Mouse (Mus musculus) liver, adult 2 months (tissue): ENCODE data around the gene Pafah2. TPM values are rescaled to one million over a fixed set of nuclear protein-coding genes. Genes with fewer than 3 reads are reported as not detected.

Source experiments
- DNase-seq: peaks from one replicate; pipeline ENCODE4 v3.0.0-alpha.2; 2011; ENCODE audit warnings: low read depth, low spot score; ENCODE audit errors: extremely low read depth
- H3K27ac ChIP-seq: fragments of 200-500 bp; replicated peaks from 2 replicates; pipeline ENCODE4 v1.5.1; 2012; ENCODE audit warnings: low read depth, mild to moderate bottlenecking, control low read depth, inconsistent platforms, low read length; ENCODE audit not compliant: insufficient read depth
- H3K27me3 ChIP-seq: fragments of 200-500 bp; 2 replicates; pipeline ENCODE4 v1.6.1; 2012; ENCODE audit warnings: mild to moderate bottlenecking, moderate library complexity, low read length, inconsistent platforms; ENCODE audit not compliant: control insufficient read depth, insufficient read depth
- H3K36me3 ChIP-seq: fragments of 200-500 bp; 2 replicates; pipeline ENCODE4 v1.6.1; 2012; ENCODE audit warnings: low read length, inconsistent platforms; ENCODE audit not compliant: control insufficient read depth, insufficient read depth
- H3K4me1 ChIP-seq: fragments of 200-500 bp; 2 replicates; pipeline ENCODE4 v1.6.1; 2011; ENCODE audit warnings: low read length; ENCODE audit not compliant: control insufficient read depth, insufficient read depth
- H3K4me3 ChIP-seq: fragments of 200-500 bp; 2 replicates; pipeline ENCODE4 v1.5.1; 2011; ENCODE audit warnings: low read depth, mild to moderate bottlenecking, control low read depth, low read length, moderate library complexity; ENCODE audit not compliant: insufficient read depth
- H3K79me2 ChIP-seq: fragments of 200-500 bp; 2 replicates; pipeline ENCODE4 v1.6.1; 2012; ENCODE audit warnings: inconsistent platforms, mild to moderate bottlenecking, low read length, moderate library complexity; ENCODE audit not compliant: control insufficient read depth, insufficient read depth
- H3K9ac ChIP-seq: fragments of 200-500 bp; 2 replicates; pipeline ENCODE4 v1.6.1; 2012; ENCODE audit warnings: low read depth, mild to moderate bottlenecking, control low read depth, inconsistent platforms, low read length
- CTCF ChIP-seq: fragments of 200-500 bp; IDR thresholded peaks from 2 replicates; pipeline ENCODE4 v1.5.1; 2011; ENCODE audit warnings: low read depth, low read length, control low read depth
- POLR2A ChIP-seq: fragments of 200-500 bp; IDR thresholded peaks from 2 replicates; pipeline ENCODE4 v1.6.1; 2011; ENCODE audit warnings: low read length, control low read depth; ENCODE audit not compliant: insufficient read depth; ENCODE audit errors: extremely low read depth
- WGBS: fragments of 180-500 bp; shearing (Covaris S2); methylation state at CpG from one replicate; pipeline ENCODE4 v1.1.7; 2018; 5-methylcytosine and 5-hydroxymethylcytosine counted together
- polyA plus RNA-seq: library from polyadenylated mRNA; depleted of rRNA; stranded (reverse); fragments of >200 nt; gene quantifications from 2 replicates; pipeline ENCODE4 v1.2.3, GENCODE M21; 2012
- total RNA-seq: library from RNA; depleted of rRNA; stranded (reverse); fragments of >200 nt; gene quantifications from 2 replicates; pipeline ENCODE4 v1.2.3, GENCODE M21; 2014

The Pafah2 gene
- total and polyA plus RNA-seq, 2 experiments: 74.7 to 79.3 TPM

GRCm38 (mm10) chr4:134365280-134365679, 30.8 kb upstream of the Pafah2 start:
- 68% methylated on average over 5 of the region's 5 CpGs for whole genome bisulfite sequencing

GRCm38 (mm10) chr4:134370649-134371221, 25.4 kb upstream of the Pafah2 start:
- H3K27ac ChIP-seq: no peak overlapping the region
- no peak for DNase-seq
- WGBS: 20% methylated on average over 18 of the region's 18 CpGs
- H3K27me3 ChIP-seq: no peaks in the 10 kb centered on the region
- H3K9ac ChIP-seq: no peak overlapping the region
- no peaks in the 10 kb centered on the region for H3K79me2 ChIP-seq
- TF ChIP-seq POLR2A (no peak), CTCF (no peak)
- H3K4me3 ChIP-seq: no peak overlapping the region; the same call in 1 of the 2 replicates
- H3K4me1 ChIP-seq: 0 out of 2 replicates have a peak, but pooled peaks cover 2% of the 10 kb centered on the region
- H3K36me3 ChIP-seq: no peaks in the 10 kb centered on the region

More at GRCm38 (mm10) chr4:134365280-134365679, 30.8 kb upstream of the Pafah2 start:
- H3K4me1 ChIP-seq: no peaks in the 10 kb centered on the region
- no peak overlapping the region for H3K9ac ChIP-seq
- no peaks in the 10 kb centered on the region for H3K27me3 ChIP-seq
- no peak overlapping the region for H3K27ac ChIP-seq
- no peaks in the 10 kb centered on the region for H3K79me2 ChIP-seq
- no peaks in the 10 kb centered on the region for H3K36me3 ChIP-seq
- TF ChIP-seq CTCF: no peak
- TF ChIP-seq POLR2A: no peak
- DNase-seq: no peak
- H3K4me3 ChIP-seq: no peak overlapping the region

- no peaks in the 10 kb centered on the region for H3K79me2 ChIP-seq
- peak overlapping the region; percentile 1; the same call in 1 of the 2 replicates for H3K4me3 ChIP-seq
- TF ChIP-seq POLR2A (no peak), CTCF (no peak)
- H3K27ac ChIP-seq: no peak overlapping the region
- no peaks in the 10 kb centered on the region for H3K27me3 ChIP-seq
- peak overlapping the region; percentile 27; the same call in 1 of the 2 replicates for H3K9ac ChIP-seq
- WGBS: 6% methylated on average over 17 of the region's 17 CpGs
- no peaks in the 10 kb centered on the region for H3K36me3 ChIP-seq
- H3K4me1 ChIP-seq: 0 out of 2 replicates have a peak, but pooled peaks cover 2% of the 10 kb centered on the region
- no peak for DNase-seq
Observed at GRCm38 (mm10) chr4:134371316-134371855, 24.7 kb upstream of the Pafah2 start.

GRCm38 (mm10) chr4:134372294-134372747, 23.8 kb upstream of the Pafah2 start:
- H3K79me2 ChIP-seq: no peaks in the 10 kb centered on the region
- under 1% methylated on average over 16 of the region's 16 CpGs for WGBS
- H3K9ac ChIP-seq: peak overlapping the region; percentile 65
- TF ChIP-seq CTCF (no peak), POLR2A (peak; percentile 71)
- H3K27me3 ChIP-seq: no peaks in the 10 kb centered on the region
- H3K36me3 ChIP-seq: no peaks in the 10 kb centered on the region
- H3K4me3 ChIP-seq: peak overlapping the region; percentile 56
- 0 out of 2 replicates have a peak, but pooled peaks cover 2% of the 10 kb centered on the region for H3K4me1 ChIP-seq
- peak; percentile 75 for DNase-seq
- H3K27ac ChIP-seq: peak overlapping the region; percentile 58

- Histone ChIP-seq H3K27ac (no peak overlapping the region), H3K9ac (no peak overlapping the region), H3K79me2 (no peaks in the 10 kb centered on the region), H3K36me3 (no peaks in the 10 kb centered on the region), H3K4me3 (no peak overlapping the region), H3K4me1 (0 out of 2 replicates have a peak, but pooled peaks cover 2% of the 10 kb centered on the region), H3K27me3 (no peaks in the 10 kb centered on the region)
- no peak for DNase-seq
- no peak for TF ChIP-seq CTCF
- TF ChIP-seq POLR2A: no peak
- WGBS: 84% methylated on average over 8 of the region's 8 CpGs
Observed at GRCm38 (mm10) chr4:134373295-134373694, 22.8 kb upstream of the Pafah2 start.

- 0 out of 2 replicates have a peak, but pooled peaks cover 2% of the 10 kb centered on the region for H3K4me1 ChIP-seq
- no peak overlapping the region for H3K27ac ChIP-seq
- no peaks in the 10 kb centered on the region for H3K79me2 ChIP-seq
- no peak overlapping the region for H3K4me3 ChIP-seq
- DNase-seq: no peak
- 48% methylated on average over 1 of the region's 1 CpGs for WGBS
- H3K9ac ChIP-seq: no peak overlapping the region
- no peaks in the 10 kb centered on the region for H3K27me3 ChIP-seq
- no peaks in the 10 kb centered on the region for H3K36me3 ChIP-seq
- no peak for TF ChIP-seq CTCF
- no peak for TF ChIP-seq POLR2A
Observed at GRCm38 (mm10) chr4:134374306-134374705, 21.8 kb upstream of the Pafah2 start.
